Mouse (Mus musculus) myocyte (in vitro differentiated cells): Measurements from ENCODE around the gene Mapk8ip2. TPM values are rescaled to one million over a fixed set of nuclear protein-coding genes. Genes with fewer than 3 reads are reported as not detected.
A peak's percentile ranks its signal among the peaks of the same experiment; 100 is the strongest.

Source experiments
- H3K27me3 ChIP-seq: one replicate; pipeline ENCODE4 v1.6.1; 2011; ENCODE audit not compliant: control insufficient read depth, insufficient read depth, insufficient read length
- H3K36me3 ChIP-seq: one replicate; pipeline ENCODE4 v1.6.1; 2011; ENCODE audit not compliant: control insufficient read depth, insufficient read depth
- H3K4me2 ChIP-seq: one replicate; pipeline ENCODE4 v1.6.1; 2011; ENCODE audit warnings: low read depth, control low read depth
- H3K4me3 ChIP-seq: one replicate; pipeline ENCODE4 v1.5.1; 2011; ENCODE audit warnings: mild to moderate bottlenecking, control low read depth, moderate library complexity
- H3K79me2 ChIP-seq: one replicate; pipeline ENCODE4 v1.6.1; 2011; ENCODE audit not compliant: control insufficient read depth, insufficient read depth
- H3ac ChIP-seq: one replicate; pipeline ENCODE4 v1.6.1; 2011; ENCODE audit not compliant: control insufficient read depth, insufficient read length
- CEBPB ChIP-seq: IDR thresholded peaks from 2 replicates; pipeline ENCODE4 v1.6.1; 2011; ENCODE audit warnings: mild to moderate bottlenecking, moderate library complexity; ENCODE audit not compliant: poor library complexity, insufficient read depth, severe bottlenecking
- E2F4 ChIP-seq: IDR thresholded peaks from one replicate; pipeline ENCODE4 v1.6.1; 2011; ENCODE audit warnings: mild to moderate bottlenecking, control low read depth, moderate library complexity; ENCODE audit not compliant: insufficient read depth
- MAX ChIP-seq: IDR thresholded peaks from one replicate; pipeline ENCODE4 v1.6.1; 2011; ENCODE audit warnings: low read depth, mild to moderate bottlenecking, control low read depth
- MYOD1 ChIP-seq, 3 experiments: IDR thresholded peaks; one replicate each; pipeline ENCODE4 v1.6.1; 2011; ENCODE audit warnings: control low read depth in 2 of 3, low read depth in 2 of 3, mild to moderate bottlenecking in 2 of 3, moderate library complexity in 1 of 3; ENCODE audit not compliant: insufficient read length in 2 of 3, control insufficient read depth in 1 of 3
- MYOG ChIP-seq, 3 experiments: IDR thresholded peaks; one replicate each; pipeline ENCODE4 v1.6.1; 2011; ENCODE audit warnings: control low read depth in 2 of 3, low read depth in 2 of 3, mild to moderate bottlenecking in 2 of 3; ENCODE audit not compliant: insufficient read length in 2 of 3, control insufficient read depth in 1 of 3, insufficient read depth in 1 of 3
- POLR2A ChIP-seq: IDR thresholded peaks from one replicate; pipeline ENCODE4 v1.6.1; 2011; ENCODE audit warnings: low read depth, mild to moderate bottlenecking, control low read depth, moderate library complexity; ENCODE audit not compliant: insufficient read length
- POLR2AphosphoS2 ChIP-seq: IDR thresholded peaks from one replicate; pipeline ENCODE4 v1.6.1; 2011; ENCODE audit warnings: low read depth, control low read depth; ENCODE audit not compliant: insufficient read length
- REST ChIP-seq: IDR thresholded peaks from one replicate; pipeline ENCODE4 v1.6.1; 2011; ENCODE audit warnings: mild to moderate bottlenecking, control low read depth, moderate library complexity; ENCODE audit not compliant: insufficient read depth, insufficient read length
- SRF ChIP-seq: IDR thresholded peaks from one replicate; pipeline ENCODE4 v1.6.1; 2011; ENCODE audit warnings: low read depth; ENCODE audit not compliant: control insufficient read depth, insufficient read length
- TCF12 ChIP-seq: IDR thresholded peaks from one replicate; pipeline ENCODE4 v1.6.1; 2011; ENCODE audit warnings: mild to moderate bottlenecking, control low read depth; ENCODE audit not compliant: poor library complexity, insufficient read depth, severe bottlenecking
- TCF3 ChIP-seq: IDR thresholded peaks from one replicate; pipeline ENCODE4 v1.6.1; 2011; ENCODE audit warnings: low read depth, control low read depth; ENCODE audit not compliant: insufficient read length
- USF1 ChIP-seq: IDR thresholded peaks from one replicate; pipeline ENCODE4 v1.6.1; 2011; ENCODE audit warnings: low read depth, mild to moderate bottlenecking, control low read depth, moderate library complexity
- polyA plus RNA-seq: library from polyadenylated mRNA; unstranded; fragments of >200 nt; fragmentation: generic; extraction: Trizol; gene quantifications from one replicate; pipeline ENCODE4 v1.2.1, GENCODE M21; 2012; ENCODE audit warnings: missing spikeins

Mapk8ip2 gene
- polyA plus RNA-seq, 1 experiment, result 0.01 TPM

- TF ChIP-seq SRF (no peak), MYOD1 (IDR thresholded peaks at IDR 0.05; ENCODE audit: control insufficient read depth in 1 of 3, insufficient read length in 2 of 3, low read depth in 2 of 3) (no peak), POLR2A (no peak), TCF3 (no peak), CEBPB (no peak), POLR2AphosphoS2 (no peak), MYOG (IDR thresholded peaks at IDR 0.05; ENCODE audit: control insufficient read depth in 1 of 3, insufficient read depth in 1 of 3, insufficient read length in 2 of 3, low read depth in 2 of 3) (no peak), E2F4 (no peak), TCF12 (no peak), USF1 (no peak), REST (no peak), MAX (no peak)
- Histone ChIP-seq H3K4me3 (no peak overlapping the region), H3K79me2 (no peaks in the 10 kb centered on the region), H3K27me3 (no peaks in the 10 kb centered on the region), H3K4me2 (no peak overlapping the region), H3ac (no peak overlapping the region), H3K36me3 (peaks cover 8% of the 10 kb centered on the region)
Measured at GRCm38 (mm10) chr15:89415282-89415681, 38.4 kb upstream of the Mapk8ip2 start.

DNA sequence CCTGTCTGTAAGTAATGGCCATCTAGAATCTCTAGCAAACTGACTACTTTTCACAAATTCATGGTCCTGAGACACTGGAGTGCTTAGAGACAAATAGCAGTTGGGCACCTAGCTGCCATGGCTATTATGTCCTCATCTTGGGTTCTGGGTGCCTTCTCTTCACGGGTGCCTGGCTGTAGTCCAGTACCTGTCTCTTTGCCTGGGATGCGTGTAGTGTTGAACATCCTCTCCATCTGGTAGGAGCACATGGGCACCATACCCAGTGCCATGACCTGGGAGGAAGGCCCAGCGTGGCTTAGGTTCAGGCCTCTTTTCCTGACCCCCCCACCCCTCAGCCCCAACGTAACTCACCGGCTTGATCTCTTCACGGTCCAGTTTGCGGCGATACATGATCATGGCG, 31.8 kb upstream of the Mapk8ip2 start:
- no peak overlapping the region for H3K4me2 ChIP-seq
- no peak overlapping the region for H3K4me3 ChIP-seq
- no peaks in the 10 kb centered on the region for H3K27me3 ChIP-seq
- no peaks in the 10 kb centered on the region for H3K79me2 ChIP-seq
- H3K36me3 ChIP-seq, result peaks cover 12% of the 10 kb centered on the region
- TF ChIP-seq TCF12, result no peak
- TF ChIP-seq MAX, result no peak
- TF ChIP-seq POLR2A, result no peak
- no peak for TF ChIP-seq E2F4
- TF ChIP-seq REST, result no peak
- no peak overlapping the region for H3ac ChIP-seq

- H3K4me3 ChIP-seq, result no peak overlapping the region
- H3K79me2 ChIP-seq, result peaks cover 12% of the 10 kb centered on the region
- TF ChIP-seq TCF12 (no peak), SRF (no peak), REST (no peak), MYOD1 (IDR thresholded peaks at IDR 0.05; ENCODE audit: control insufficient read depth in 1 of 3, insufficient read length in 2 of 3, low read depth in 2 of 3) (no peak), USF1 (no peak), POLR2AphosphoS2 (no peak), TCF3 (no peak), POLR2A (no peak), MYOG (IDR thresholded peaks at IDR 0.05; ENCODE audit: control insufficient read depth in 1 of 3, insufficient read depth in 1 of 3, insufficient read length in 2 of 3, low read depth in 2 of 3) (no peak), E2F4 (no peak), CEBPB (no peak), MAX (no peak)
- H3K36me3 ChIP-seq, result peaks cover 16% of the 10 kb centered on the region
- no peak overlapping the region for H3ac ChIP-seq
- H3K4me2 ChIP-seq, result no peak overlapping the region
- H3K27me3 ChIP-seq, result no peaks in the 10 kb centered on the region
Measured at GRCm38 (mm10) chr15:89424621-89425020, 29.1 kb upstream of the Mapk8ip2 start.

- Histone ChIP-seq H3K4me2 (no peak within 1 kb of the TSS), H3K79me2 (peaks cover 12% of the 10 kb centered on the region), H3K4me3 (no peak within 1 kb of the TSS), H3ac (no peak within 1 kb of the TSS), H3K27me3 (no peaks in the 10 kb centered on the region), H3K36me3 (peaks cover 9% of the 10 kb centered on the region)
- TF ChIP-seq SRF (no peak), POLR2AphosphoS2 (peak; percentile 71), CEBPB (no peak), POLR2A (no peak), E2F4 (no peak)
Measured at GRCm38 (mm10) chr15:89425711-89426121, 28.0 kb upstream of the Mapk8ip2 start, which contains the start of gene Cpt1b. Gene Cpt1b (minus strand): TSS chr15:89425863.

DNA sequence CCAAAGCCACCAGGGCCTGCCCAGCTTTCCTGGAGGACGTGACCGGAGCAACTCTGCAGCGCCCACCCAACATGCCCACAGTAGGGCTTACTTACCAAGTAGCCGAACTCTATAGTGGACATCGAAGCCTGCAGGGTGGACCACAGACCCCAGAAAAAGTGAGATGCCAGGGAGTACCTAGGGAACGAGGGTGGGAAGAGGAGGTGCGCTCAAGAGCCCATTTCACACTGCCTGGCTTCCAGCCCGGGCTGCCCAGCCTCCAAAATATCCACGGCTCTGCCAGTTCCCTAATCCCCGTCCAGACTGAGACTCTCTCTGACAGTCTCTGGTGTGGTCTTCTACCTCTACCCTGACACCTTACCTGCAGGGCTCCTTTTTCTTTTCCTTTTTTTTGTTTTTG, 27.0 kb upstream of the Mapk8ip2 start:
- Histone ChIP-seq H3K79me2 (peaks cover 12% of the 10 kb centered on the region), H3K4me3 (no peak overlapping the region), H3K36me3 (peaks cover 9% of the 10 kb centered on the region), H3K4me2 (no peak overlapping the region), H3ac (no peak overlapping the region), H3K27me3 (no peaks in the 10 kb centered on the region)
- TF ChIP-seq MAX (no peak), REST (no peak), USF1 (no peak), POLR2AphosphoS2 (no peak), SRF (no peak), POLR2A (no peak), E2F4 (no peak), TCF12 (no peak), MYOG (IDR thresholded peaks at IDR 0.05; ENCODE audit: control insufficient read depth in 1 of 3, insufficient read depth in 1 of 3, insufficient read length in 2 of 3, low read depth in 2 of 3) (no peak), MYOD1 (IDR thresholded peaks at IDR 0.05; ENCODE audit: control insufficient read depth in 1 of 3, insufficient read length in 2 of 3, low read depth in 2 of 3) (no peak), CEBPB (no peak), TCF3 (no peak)
